ENCODE assay signal across 26 mouse cellular contexts in the genomic region with DNA sequence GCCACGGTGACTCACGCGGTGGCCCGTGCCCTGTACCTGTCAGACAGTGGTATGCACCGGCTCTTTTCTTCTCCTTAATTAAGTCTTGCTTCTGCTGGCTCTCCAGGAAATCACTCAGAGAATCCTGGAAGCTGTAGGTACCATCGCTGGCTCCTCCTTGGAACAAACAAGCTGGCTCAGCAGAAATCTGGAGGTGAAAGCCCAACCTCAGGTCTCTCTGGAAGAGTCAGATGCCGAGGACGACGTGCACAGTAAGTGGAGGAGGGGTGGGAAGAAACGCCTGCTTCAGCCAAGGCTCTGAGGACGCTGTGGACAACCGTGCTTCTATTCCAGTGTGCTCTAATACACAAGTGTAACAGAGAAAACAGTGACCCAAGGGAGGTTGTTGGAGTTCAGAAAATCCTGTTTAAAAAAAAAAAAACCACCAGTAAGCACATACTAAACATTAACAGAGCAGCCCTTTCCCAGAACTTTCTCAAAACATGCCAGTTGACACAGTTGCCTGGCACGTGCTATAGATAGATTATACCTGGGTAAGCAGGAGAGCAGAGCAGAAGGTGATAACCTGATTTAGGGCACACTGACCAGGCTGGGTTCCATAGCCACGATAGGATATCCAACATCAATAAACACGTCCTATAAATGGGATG. TPM values are rescaled to one million over a fixed set of nuclear protein-coding genes. Genes with fewer than 3 reads are reported as not detected.
DNase-seq lines count a peak whose midpoint lies in the region; TF ChIP-seq lines count a peak whose summit lies in the region.
"Had no signal": no experiment of that assay in that cellular context is flagged by ENCODE, and none has a peak within 500 bp of the region (broad histone marks: within the 10 kb centered on the region; RNA-seq: fewer than 3 reads in every experiment).

No protein-coding gene starts in this region.

- no peak overlapping the region for H3K27ac ChIP-seq in kidney, adult 2 months (ENCODE audit: insufficient read depth, low read depth, low read length)
- H3K27ac ChIP-seq in CH12.LX (ENCODE audit: insufficient read depth, low read depth), result no peak overlapping the region
- H3K27ac ChIP-seq: gastrocnemius, adult 2 months; heart, adult 2 months; hindbrain, embryonic 14.5 days; limb, embryonic 10.5 days; limb, embryonic 15.5 days; liver, embryonic 15.5 days; midbrain, embryonic 12.5 days had no signal

- in situ Hi-C loops in CH12.LX (cut with MboI; ENCODE audit: low pct_ligation_motif_present, low pct_unique_long_range_greater_than_20kb, low sequenced_read_pairs), result no loop called here

- H3K79me2 ChIP-seq in CH12.LX (replicated peaks; ENCODE audit: control insufficient read depth, extremely low read depth, insufficient read depth, poor library complexity, severe bottlenecking), result no peaks in the 10 kb centered on the region

- no peaks in the 10 kb centered on the region for H3K27me3 ChIP-seq in kidney, adult 2 months (replicated peaks; ENCODE audit: control insufficient read depth, insufficient read depth, low read length)
- H3K27me3 ChIP-seq in CH12.LX (replicated peaks), result no peaks in the 10 kb centered on the region
- H3K27me3 ChIP-seq: heart, embryonic 12.5 days; limb, embryonic 15.5 days; liver, embryonic 15.5 days; midbrain, embryonic 12.5 days had no signal

- no peaks in the 10 kb centered on the region for H3K36me3 ChIP-seq in kidney, adult 2 months (ENCODE audit: control insufficient read depth, insufficient read depth, low read length)
- H3K36me3 ChIP-seq in CH12.LX (replicated peaks in 1 of 2; ENCODE audit: control insufficient read depth in 1 of 2, insufficient read depth in 1 of 2, low read length in 1 of 2), result no peaks in the 10 kb centered on the region
- H3K36me3 ChIP-seq: G1E; heart, embryonic 12.5 days; limb, embryonic 10.5 days; midbrain, embryonic 12.5 days had no signal

- H3K4me2 ChIP-seq in CH12.LX (ENCODE audit: insufficient read depth, low read depth, poor library complexity, severe bottlenecking), result no peak overlapping the region
- H3K4me2 ChIP-seq: heart, embryonic 12.5 days; hindbrain, embryonic 14.5 days; limb, embryonic 15.5 days; liver, embryonic 15.5 days; lung, embryonic 14.5 days; midbrain, embryonic 12.5 days had no signal

- peaks cover 11% of the 10 kb centered on the region; the same call in 1 of the 2 replicates for H3K4me1 ChIP-seq in kidney, adult 2 months (ENCODE audit: control insufficient read depth, insufficient read depth, low read length)
- H3K4me1 ChIP-seq in CH12.LX (ENCODE audit: control insufficient read depth in 1 of 2, insufficient read depth in 2 of 2), result peaks cover 10 to 30% of the 10 kb centered on the region in 2 experiments; a peak in 3 of 4 replicates

- H3K9me3 ChIP-seq in CH12.LX (replicated peaks; ENCODE audit: low read length), result peaks cover 6% of the 10 kb centered on the region
- H3K9me3 ChIP-seq: heart, embryonic 12.5 days; limb, embryonic 10.5 days; limb, embryonic 15.5 days; liver, embryonic 15.5 days; midbrain, embryonic 12.5 days had no signal

- no peak overlapping the region for H3K9ac ChIP-seq in CH12.LX (ENCODE audit: insufficient read depth, low read depth)
- H3K9ac ChIP-seq: heart, embryonic 12.5 days; hindbrain, embryonic 14.5 days; limb, embryonic 15.5 days; liver, embryonic 15.5 days; lung, embryonic 14.5 days; midbrain, embryonic 12.5 days had no signal

- WGBS in kidney, adult 2 months, result 32% methylated on average over 15 of the region's 15 CpGs

- DNase-seq in kidney, adult 2 months, result peak; percentile 65
- no peak for DNase-seq in kidney, adult 18-20 months
- DNase-seq in CH12.LX (ENCODE audit: extremely low read depth) (no peak), R1 (ENCODE audit: low read depth, low spot score) (peak; percentile 33)
- DNase-seq in kidney, postnatal 25 days, result peak; percentile 42 to 65
- no peak for DNase-seq in gastrocnemius, postnatal 4 days (ENCODE audit: low spot score in 2 of 2)
- DNase-seq in B cell, adult 2 months, result no peak
- no peak for DNase-seq in cerebellum, adult 9-11 months
- DNase-seq: adrenal gland, postnatal 14 days; cerebellum, adult 11 months; cerebellum, adult 9-10 months; embryo, embryonic 11 days; gastrocnemius, adult 2 months; gastrocnemius, postnatal 36 days; heart, adult 2 months; lung, embryonic 14.5 days; lung, postnatal 14 days; right cerebral cortex, postnatal 14 days had no signal

- no peak for TF ChIP-seq EP300 in CH12.LX (IDR thresholded peaks at IDR 0.05; ENCODE audit: low read length)

- TF ChIP-seq CTCF in kidney, adult 2 months (conservative IDR thresholded peaks at IDR 0.05; ENCODE audit: insufficient read depth, insufficient read length, low read depth, low read length), result no peak
- no peak for TF ChIP-seq CTCF in CH12.LX (conservative IDR thresholded peaks at IDR 0.05 in 1 of 2, IDR thresholded peaks at IDR 0.05 in 1 of 2; ENCODE audit: low read depth in 2 of 2, low read length in 2 of 2)

- no peak overlapping the region for H3K4me3 ChIP-seq in kidney, adult 2 months (ENCODE audit: insufficient read depth, low read depth, low read length)
- H3K4me3 ChIP-seq in CH12.LX (replicated peaks in 1 of 3; ENCODE audit: low read depth in 2 of 3, low read length in 2 of 3, poor library complexity in 1 of 3), result no peak overlapping the region
- H3K4me3 ChIP-seq: erythroblast, embryonic 14.5 days; gastrocnemius, adult 2 months; heart, adult 2 months; heart, embryonic 12.5 days; limb, embryonic 10.5 days; limb, embryonic 15.5 days; liver, embryonic 15.5 days; midbrain, embryonic 12.5 days had no signal

- TF ChIP-seq POLR2A in kidney, adult 2 months (IDR thresholded peaks at IDR 0.05; ENCODE audit: low read depth, low read length), result no peak
- no peak for TF ChIP-seq POLR2A in CH12.LX (IDR thresholded peaks at IDR 0.05; ENCODE audit: low read depth, low read length)

- dilution Hi-C loops in CH12.LX (cut with MboI; ENCODE audit: extremely low pct_ligation_motif_present, extremely low pct_unique_long_range_greater_than_20kb, low sequenced_read_pairs), result no loop called here

- no peak for TF ChIP-seq RAD21 in CH12.LX (IDR thresholded peaks at IDR 0.05; ENCODE audit: low read depth, low read length)

TF ChIP-seq in CH12.LX, 34 proteins besides CTCF, POLR2A, EP300 and RAD21:
- TF ChIP-seq USF1 (IDR thresholded peaks at IDR 0.05; ENCODE audit: low read depth, low read length) (no peak), NRF1 (IDR thresholded peaks at IDR 0.05; ENCODE audit: low read depth, low read length) (no peak), ZMIZ1 (IDR thresholded peaks at IDR 0.05; ENCODE audit: low read depth, low read length) (no peak), MAFK (IDR thresholded peaks at IDR 0.05; ENCODE audit: insufficient replicate concordance, low read length) (peak; percentile 54; the same call in 1 of the 2 replicates), BHLHE40 (IDR thresholded peaks at IDR 0.05; ENCODE audit: low read depth, low read length) (no peak), ZC3H11A (IDR thresholded peaks at IDR 0.05; ENCODE audit: low read depth, low read length) (no peak)

RNA-seq across cellular contexts. Expression of gene Morc3, which starts 38.8 kb away (rescaled TPM):
- 5.3 and 6.4 TPM in 2 replicates for polyA plus RNA-seq in kidney, adult 2 months (2012; rRNA removed)
- total RNA-seq in CH12.LX (2012; rRNA removed), result 25.4 and 25.5 TPM in 2 replicates
- 45.6 and 53.2 TPM in 2 replicates for total RNA-seq in CH12.LX (2014; rRNA removed)
- polyA plus RNA-seq in CH12.LX (2012; ENCODE audit: insufficient read length, low read depth), result 17.3 and 17.8 TPM in 2 replicates
- total RNA-seq in gastrocnemius, postnatal 4 days (2021), result 10 to 100 TPM; 35.5 to 50.6 TPM

Comparison
In these comparisons a context has a peak if more than half of its experiments do, and no peak if none do; other contexts are left out.
1. DNase-seq: peak in kidney, adult 2 months (single experiment), R1 (single experiment) and kidney, postnatal 25 days (2 of 2); none in kidney, adult 18-20 months (single experiment), CH12.LX (single experiment), gastrocnemius, postnatal 4 days (0 of 2), B cell, adult 2 months (0 of 2) and cerebellum, adult 9-11 months (single experiment).